Mouse (Mus musculus) Muller cell, postnatal 12 days (primary cell): Measurements from ENCODE around the gene Abcf3.

Experiments used
- DNase-seq: peaks from one replicate; pipeline ENCODE4 v3.0.0-alpha.2; 2015; ENCODE audit errors: inconsistent ontology term

Gene Abcf3

GRCm38 (mm10) chr16:20548096-20548948 lies at the start of gene Abcf3:
Abcf3 (plus strand) TSS chr16:20548577.
- DNase-seq, result peak; percentile 100

- DNase-seq, result peak; percentile 91
Measured at GRCm38 (mm10) chr16:20498677-20499475, 49.5 kb upstream of the Abcf3 start, which contains the start of gene Eif2b5. Eif2b5 (plus strand) TSS chr16:20498817.

GRCm38 (mm10) chr16:20506000-20506399 lies 42.4 kb upstream of the Abcf3 start:
- DNase-seq, result no peak

GRCm38 (mm10) chr16:20509349-20509748 lies 39.0 kb upstream of the Abcf3 start:
- DNase-seq, result no peak

- DNase-seq, result no peak
Measured at GRCm38 (mm10) chr16:20511277-20511847, 37.0 kb upstream of the Abcf3 start.

GRCm38 (mm10) chr16:20516032-20516431 lies 32.3 kb upstream of the Abcf3 start:
- no peak for DNase-seq

GRCm38 (mm10) chr16:20516726-20517201 lies 31.6 kb upstream of the Abcf3 start, which contains the start of gene Dvl3:
Dvl3 (plus strand) TSS chr16:20516982.
- DNase-seq, result peak; percentile 97

GRCm38 (mm10) chr16:20517216-20517615 lies 31.2 kb upstream of the Abcf3 start:
- DNase-seq, result peak; percentile 53

GRCm38 (mm10) chr16:20517701-20518374 lies 30.5 kb upstream of the Abcf3 start:
- peak; percentile 81 for DNase-seq

GRCm38 (mm10) chr16:20523886-20524285 lies 24.5 kb upstream of the Abcf3 start:
- DNase-seq, result no peak

- no peak for DNase-seq
Measured at GRCm38 (mm10) chr16:20528779-20529178, 19.6 kb upstream of the Abcf3 start.

- no peak for DNase-seq
Measured at GRCm38 (mm10) chr16:20529375-20529774, 19.0 kb upstream of the Abcf3 start.

GRCm38 (mm10) chr16:20530941-20531340 lies 17.4 kb upstream of the Abcf3 start:
- no peak for DNase-seq

- no peak for DNase-seq
Measured at GRCm38 (mm10) chr16:20534617-20535295, 13.6 kb upstream of the Abcf3 start.

GRCm38 (mm10) chr16:20535296-20536080 lies 12.9 kb upstream of the Abcf3 start, which contains the start of gene Ap2m1:
Ap2m1 (plus strand) TSS chr16:20535478.
- DNase-seq, result peak; percentile 98

GRCm38 (mm10) chr16:20536081-20536665 lies 12.2 kb upstream of the Abcf3 start:
- DNase-seq, result no peak

- DNase-seq, result peak; percentile 82
Measured at GRCm38 (mm10) chr16:20537071-20537471, 11.3 kb upstream of the Abcf3 start.

GRCm38 (mm10) chr16:20537601-20538320 lies 10.6 kb upstream of the Abcf3 start:
- DNase-seq, result no peak

- DNase-seq, result no peak
Measured at GRCm38 (mm10) chr16:20539649-20540048, 8.7 kb upstream of the Abcf3 start.
